Mouse (Mus musculus) embryo, embryonic 10.5 days (tissue): ENCODE data around the gene Fadd.

Source experiments
- DNase-seq: peaks from one replicate; pipeline ENCODE4 v3.0.0-alpha.2; 2015; ENCODE audit warnings: low spot score

Fadd gene

GRCm38 (mm10) chr7:144577876-144578275 lies 4.4 kb downstream of the Fadd start:
- no peak for DNase-seq

- no peak for DNase-seq
Measured at GRCm38 (mm10) chr7:144572234-144572633, 10.0 kb downstream of the Fadd start.

DNA sequence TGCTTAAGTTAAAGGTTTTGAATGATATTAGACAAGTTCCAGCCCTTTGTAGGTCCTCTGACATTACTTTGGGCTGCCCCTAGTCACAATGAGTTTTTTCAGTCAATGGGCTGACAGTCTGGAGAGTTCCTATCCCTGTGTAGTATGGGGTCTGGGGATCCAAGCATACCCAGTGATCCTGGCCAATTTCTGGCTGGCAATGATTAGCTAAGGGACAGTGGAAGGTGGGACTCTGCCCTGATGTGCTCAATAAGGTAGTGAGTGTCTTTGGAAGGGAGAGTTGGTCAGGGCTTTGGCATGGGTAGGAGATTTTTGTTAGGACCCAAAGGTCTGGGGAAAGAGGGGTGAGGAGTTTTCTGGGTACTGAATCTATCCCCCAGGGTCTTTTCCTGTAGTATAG lies 10.7 kb downstream of the Fadd start:
- DNase-seq, result no peak

- no peak for DNase-seq
Measured at GRCm38 (mm10) chr7:144569428-144569827, 12.8 kb downstream of the Fadd start.

DNA sequence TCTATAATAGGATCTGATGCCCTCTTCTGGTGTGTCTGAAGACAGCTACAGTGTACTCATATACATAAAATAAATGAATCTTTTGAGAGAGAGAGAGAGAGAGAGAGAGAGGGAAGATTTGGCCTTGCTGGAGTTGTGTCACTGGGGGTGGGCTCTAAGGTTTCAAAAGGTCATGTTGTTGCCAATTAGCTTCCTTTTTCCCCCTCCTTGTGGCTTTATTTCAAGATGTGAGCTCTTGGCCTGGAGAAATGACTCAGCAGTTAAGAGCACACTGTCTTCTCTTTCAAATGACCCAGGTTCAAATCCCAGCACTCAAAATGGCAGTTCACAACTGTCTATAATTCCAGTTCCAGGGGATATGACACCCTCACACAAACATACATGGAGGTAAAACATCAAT lies 14.2 kb downstream of the Fadd start:
- no peak for DNase-seq

GRCm38 (mm10) chr7:144566921-144567682 lies 15.2 kb downstream of the Fadd start:
- no peak for DNase-seq

DNA sequence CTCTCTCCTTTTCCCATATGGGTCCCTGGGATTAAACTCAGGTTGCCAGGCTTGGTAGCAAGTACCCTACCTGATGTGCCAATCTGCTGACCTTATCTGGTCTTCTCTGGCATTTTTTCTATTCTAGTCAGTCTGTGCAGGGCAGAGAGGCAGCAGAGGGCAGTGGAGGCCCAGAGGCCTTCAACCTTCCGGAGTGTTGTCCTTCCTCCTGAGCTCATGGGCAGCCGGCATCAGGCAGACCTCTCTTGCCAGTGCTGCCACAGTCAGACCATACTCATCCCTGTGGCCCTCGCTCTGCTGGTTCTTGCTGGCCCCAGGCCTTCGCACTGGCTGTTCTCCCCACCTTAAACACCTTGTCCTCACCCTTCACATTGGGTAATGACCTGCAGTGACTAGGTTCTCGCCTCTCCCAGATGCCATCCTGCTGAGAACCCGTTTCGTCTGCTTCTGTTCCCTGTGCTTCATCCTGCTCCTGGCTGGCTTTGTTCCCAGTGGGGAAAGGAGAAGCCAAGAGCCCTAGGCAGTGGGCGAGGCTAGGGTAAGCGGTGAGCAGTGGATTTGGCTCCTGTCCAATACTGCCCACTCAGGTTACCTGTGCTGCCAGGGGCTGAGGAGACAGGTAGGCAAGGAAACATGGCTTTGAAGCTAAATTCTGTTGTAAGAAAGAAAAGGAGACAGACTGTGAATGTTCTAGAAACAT lies 18.7 kb downstream of the Fadd start:
- DNase-seq, result no peak

DNA sequence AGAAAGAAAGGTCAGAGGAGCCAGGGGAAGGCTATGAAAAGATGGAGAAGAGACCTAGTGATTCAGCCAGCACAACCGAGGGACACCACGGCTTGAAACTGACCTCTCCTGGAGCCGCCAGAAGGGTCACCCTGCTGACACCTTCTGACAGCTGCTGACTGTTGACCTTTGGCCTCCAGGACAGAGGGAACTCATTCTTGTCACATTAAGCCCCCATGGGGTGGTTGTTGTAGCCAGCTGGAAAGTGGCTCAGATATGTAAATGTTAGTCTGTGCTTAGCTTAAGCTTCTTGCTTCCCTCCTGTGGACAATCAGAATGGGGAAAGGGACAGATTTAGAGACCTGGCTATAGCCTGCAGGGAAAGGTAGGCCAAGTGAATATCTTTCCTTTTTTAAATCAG lies 20.2 kb downstream of the Fadd start:
- DNase-seq, result peak; percentile 68

DNA sequence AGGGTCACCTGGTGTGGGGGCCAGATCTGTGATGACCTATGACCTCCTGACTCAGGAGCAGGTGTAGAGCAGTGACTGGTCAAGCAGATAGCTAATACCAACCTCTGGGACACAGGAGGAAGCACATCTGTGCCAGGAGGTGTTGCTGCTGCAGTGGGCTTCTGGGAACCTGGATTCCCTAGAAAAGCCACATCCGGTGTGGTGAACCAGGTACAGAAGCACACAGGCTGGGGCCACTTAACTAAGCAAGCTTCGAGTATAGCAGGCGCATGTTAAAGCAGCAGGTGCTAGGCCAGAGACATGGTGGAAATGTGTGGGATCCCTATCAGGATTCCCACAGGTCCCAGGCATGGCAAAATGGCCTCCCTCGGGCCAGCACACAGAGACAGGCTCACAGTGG lies 21.7 kb downstream of the Fadd start:
- DNase-seq, result no peak

DNA sequence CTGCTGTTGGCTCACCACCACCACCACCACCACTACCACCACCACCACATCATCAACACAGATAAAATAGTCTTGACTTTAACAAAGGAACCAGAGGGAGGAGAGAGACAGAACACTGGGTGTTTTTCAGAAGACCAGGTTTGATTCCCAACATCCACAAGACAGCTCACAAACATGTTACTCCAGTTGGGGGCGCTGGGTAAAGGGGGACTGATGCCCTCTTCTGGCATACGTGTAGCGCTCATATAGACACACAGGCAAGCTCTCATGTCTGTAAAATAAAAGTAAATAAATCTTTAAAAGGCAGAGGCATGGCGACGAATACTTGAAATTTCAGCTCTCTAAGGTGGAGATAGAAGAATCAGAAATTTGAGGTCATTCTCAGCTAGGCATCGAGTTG lies 23.7 kb downstream of the Fadd start:
- DNase-seq, result no peak

- no peak for DNase-seq
Measured at GRCm38 (mm10) chr7:144554123-144554472, 28.2 kb downstream of the Fadd start.

- peak; percentile 97 for DNase-seq
Measured at GRCm38 (mm10) chr7:144553237-144554122, 28.8 kb downstream of the Fadd start, which contains the start of gene Ppfia1. TSS of gene Ppfia1 (minus strand) at chr7:144553729.

DNA sequence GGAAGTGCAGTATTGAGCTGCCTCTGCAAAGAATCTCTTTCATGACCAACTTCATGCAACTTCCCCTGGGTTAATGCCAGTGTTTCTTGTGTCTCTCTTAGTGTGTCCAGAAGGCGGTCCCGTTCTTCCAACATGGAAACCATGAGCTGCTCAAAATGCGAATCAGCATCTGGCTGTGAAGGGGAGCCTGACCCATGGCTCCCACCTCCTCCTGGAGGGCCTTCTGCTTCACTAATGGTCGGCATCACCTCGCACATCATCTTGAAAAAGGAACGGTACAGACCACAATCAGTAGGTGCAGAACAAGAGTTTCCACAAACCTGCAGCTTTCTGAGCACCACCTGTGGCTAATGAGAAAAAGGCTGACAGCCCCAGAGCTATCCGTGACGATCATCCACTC lies 30.0 kb downstream of the Fadd start:
- no peak for DNase-seq

GRCm38 (mm10) chr7:144550811-144551210 lies 31.5 kb downstream of the Fadd start:
- DNase-seq, result no peak

GRCm38 (mm10) chr7:144549904-144550566 lies 32.2 kb downstream of the Fadd start:
- no peak for DNase-seq

DNA sequence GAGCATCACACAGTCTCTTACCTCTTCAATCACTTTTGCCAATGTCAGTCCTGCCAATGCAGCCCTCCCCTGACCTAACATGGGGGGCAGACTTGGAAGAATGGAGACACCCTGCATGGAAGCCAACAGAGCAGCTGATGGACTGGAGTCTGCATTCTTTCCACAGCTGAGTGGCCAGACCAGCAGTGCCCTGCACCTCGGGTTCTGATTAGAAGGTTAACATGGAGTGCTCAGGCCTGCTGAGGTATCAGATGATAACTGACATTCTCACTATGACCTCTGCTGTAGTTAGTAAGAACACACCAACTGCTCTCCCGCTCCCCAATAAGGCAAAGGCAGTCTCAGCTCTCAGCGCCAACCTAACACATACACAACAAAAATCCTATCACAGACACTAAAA lies 37.0 kb downstream of the Fadd start:
- DNase-seq, result no peak

GRCm38 (mm10) chr7:144541351-144541750 lies 40.9 kb downstream of the Fadd start:
- DNase-seq, result no peak

GRCm38 (mm10) chr7:144539146-144539545 lies 43.1 kb downstream of the Fadd start:
- DNase-seq, result no peak

DNA sequence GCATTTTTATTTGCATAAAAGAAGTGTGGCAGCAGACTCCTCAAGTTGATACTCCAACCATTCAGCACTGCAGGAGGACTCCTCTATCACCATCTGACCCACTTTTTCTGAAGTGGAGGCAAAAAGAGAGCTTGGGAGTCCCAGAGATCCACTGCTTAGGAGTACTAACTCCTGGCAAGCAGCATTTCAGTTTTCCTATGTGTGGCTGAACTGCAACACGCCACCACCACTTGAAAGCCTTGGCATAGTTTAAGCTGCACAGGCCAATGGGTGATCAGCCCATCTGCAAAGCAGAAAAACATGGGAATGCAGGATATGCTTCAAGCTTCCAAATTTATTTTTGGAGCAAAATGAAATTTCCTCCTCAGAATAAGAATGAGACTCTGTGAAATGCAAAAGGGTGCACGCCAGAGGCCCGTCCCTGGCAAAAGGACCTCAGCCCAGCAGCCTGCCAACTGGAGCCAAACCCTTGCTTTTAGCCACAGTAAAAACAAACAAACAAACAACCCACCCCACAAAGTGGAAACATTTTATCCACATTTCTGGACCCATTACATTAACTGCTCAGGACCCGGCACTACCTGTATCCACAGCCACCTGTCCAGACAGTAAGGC lies 44.1 kb downstream of the Fadd start:
- no peak for DNase-seq

DNA sequence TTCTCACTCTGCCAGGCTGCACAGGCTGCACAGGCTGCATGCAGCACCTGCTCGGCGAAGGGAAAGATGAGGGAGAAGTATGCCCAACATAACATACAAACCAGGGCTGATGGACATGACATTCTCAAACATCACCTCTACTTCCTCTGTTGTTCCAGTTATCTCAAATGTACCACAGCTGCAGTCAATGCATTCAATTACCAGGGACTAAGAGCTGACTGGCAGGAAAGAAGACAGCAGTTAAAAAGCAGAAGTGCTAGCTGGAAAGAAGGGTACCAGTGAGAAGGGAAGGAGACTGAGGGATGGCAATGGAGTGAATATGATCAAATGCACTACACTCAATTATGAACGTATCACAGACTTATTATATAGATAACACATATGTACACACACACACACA lies 45.9 kb downstream of the Fadd start:
- DNase-seq, result no peak

GRCm38 (mm10) chr7:144534773-144535172 lies 47.5 kb downstream of the Fadd start:
- no peak for DNase-seq
